Mouse (Mus musculus): Measurements from ENCODE around the gene Etfdh.

DNA sequence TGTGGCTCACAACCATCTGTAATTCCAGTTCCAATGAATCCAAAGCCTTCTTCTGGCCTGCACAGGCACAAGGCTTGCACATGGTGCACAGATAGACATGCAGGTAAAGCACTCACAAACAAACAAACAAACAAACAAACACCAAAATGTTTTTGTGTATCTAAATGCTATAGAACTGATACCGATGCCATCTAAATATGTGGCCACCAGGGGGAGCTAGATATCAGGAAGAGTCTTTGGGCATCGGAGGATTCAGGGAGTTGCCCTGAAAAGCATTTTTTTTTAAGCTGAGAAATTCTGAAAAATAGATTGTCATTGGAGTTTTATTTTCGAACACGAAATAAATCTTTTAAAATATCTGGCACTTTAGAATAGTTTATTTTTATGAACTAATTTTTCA, 43.8 kb upstream of the Etfdh start:
- peak; percentile 63 for TF ChIP-seq CTCF (IDR thresholded peaks at IDR 0.05; ENCODE audit: extremely low read depth, insufficient read depth, low read length)
- no peak for TF ChIP-seq POLR2A (IDR thresholded peaks at IDR 0.05; ENCODE audit: extremely low read depth, insufficient read depth, low read length)

Measured in cortical plate, adult 2 months (tissue).